Mouse (Mus musculus) MEL (cell line): ENCODE results near the gene Adh4.

Source experiments
- CTCF ChIP-seq, 3 experiments: IDR thresholded peaks in 2 of 3; conservative IDR thresholded peaks in 1 of 3; 2 replicates each; pipeline ENCODE4 v1.5.1; 2011 to 2012; ENCODE audit warnings: low read length in 3 of 3, low read depth in 2 of 3, mild to moderate bottlenecking in 2 of 3, improper control_type of control experiment in 1 of 3, inconsistent platforms in 1 of 3, mixed read lengths in 1 of 3, moderate library complexity in 1 of 3; ENCODE audit not compliant: control insufficient read depth in 1 of 3, insufficient read depth in 1 of 3, poor library complexity in 1 of 3, severe bottlenecking in 1 of 3
- E2F4 ChIP-seq: IDR thresholded peaks from 2 replicates; pipeline ENCODE4 v1.6.1; 2011; ENCODE audit warnings: low read depth, low read length, improper control_type of control experiment, borderline replicate concordance
- EP300 ChIP-seq, 2 experiments: IDR thresholded peaks; 2 replicates each; pipeline ENCODE4 v1.6.1; 2011; ENCODE audit warnings: improper control_type of control experiment in 2 of 2, low read length in 2 of 2, low read depth in 1 of 2, mild to moderate bottlenecking in 1 of 2
- GABPA ChIP-seq: IDR thresholded peaks from 2 replicates; pipeline ENCODE4 v1.6.1; 2012; ENCODE audit warnings: low read depth, mild to moderate bottlenecking, inconsistent platforms, low read length, improper control_type of control experiment, moderate library complexity
- GATA1 ChIP-seq: IDR thresholded peaks from 2 replicates; pipeline ENCODE4 v1.6.1; 2011; ENCODE audit warnings: low read depth, low read length, improper control_type of control experiment
- KAT2A ChIP-seq: conservative IDR thresholded peaks from 2 replicates; pipeline ENCODE4 v1.6.1; 2012; ENCODE audit warnings: low read depth, low read length, improper control_type of control experiment, inconsistent platforms
- MYC ChIP-seq: IDR thresholded peaks from 2 replicates; pipeline ENCODE4 v1.6.1; 2011; ENCODE audit warnings: low read depth, mild to moderate bottlenecking, low read length, improper control_type of control experiment, moderate library complexity
- POLR2A ChIP-seq, 2 experiments: IDR thresholded peaks; 2 replicates each; pipeline ENCODE4 v1.6.1; 2011 to 2012; ENCODE audit warnings: low read length in 2 of 2, mild to moderate bottlenecking in 2 of 2, control low read depth in 1 of 2, improper control_type of control experiment in 1 of 2, low read depth in 1 of 2, moderate library complexity in 1 of 2; ENCODE audit not compliant: control insufficient read depth in 1 of 2, insufficient read depth in 1 of 2, poor library complexity in 1 of 2
- ZNF384 ChIP-seq: IDR thresholded peaks from 2 replicates; pipeline ENCODE4 v1.6.1; 2012; ENCODE audit warnings: low read depth, mild to moderate bottlenecking, inconsistent platforms, low read length, improper control_type of control experiment

DNA sequence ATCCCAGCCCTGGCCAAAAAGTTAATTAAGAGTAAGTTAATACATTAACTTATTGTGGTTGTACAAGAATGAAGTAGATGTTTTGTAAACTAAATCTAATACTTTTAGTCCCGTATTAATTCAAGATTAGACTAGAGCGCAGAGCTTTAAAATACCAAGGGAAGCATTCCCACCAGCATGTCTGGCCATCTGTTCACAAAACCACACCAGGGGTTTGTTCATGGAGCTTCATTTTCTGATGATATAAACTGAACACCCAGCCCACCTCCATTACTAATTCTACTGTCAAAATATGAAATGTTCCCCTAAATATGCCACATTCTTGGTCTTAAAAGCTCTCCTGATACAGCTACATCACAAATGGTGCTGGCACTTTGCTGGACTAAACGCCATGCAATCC is 43.2 kb downstream of the Adh4 start:
- TF ChIP-seq KAT2A (no peak), E2F4 (no peak), CTCF (IDR thresholded peaks at IDR 0.05 in 2 of 3, conservative IDR thresholded peaks at IDR 0.05 in 1 of 3; ENCODE audit: control insufficient read depth in 1 of 3, insufficient read depth in 1 of 3, low read depth in 2 of 3, low read length in 3 of 3, poor library complexity in 1 of 3, severe bottlenecking in 1 of 3) (no peak), GABPA (no peak), ZNF384 (no peak), POLR2A (IDR thresholded peaks at IDR 0.05; ENCODE audit: control insufficient read depth in 1 of 2, insufficient read depth in 1 of 2, low read depth in 1 of 2, low read length in 2 of 2, poor library complexity in 1 of 2) (no peak), MYC (no peak), EP300 (IDR thresholded peaks at IDR 0.05; ENCODE audit: low read depth in 1 of 2, low read length in 2 of 2) (no peak), GATA1 (no peak)
